Mouse (Mus musculus) CD4-positive naive resting alpha-beta T cell, adult 76 days (primary cell): ENCODE measurements around the gene Qrich1. TPM values are rescaled to one million over a fixed set of nuclear protein-coding genes. Genes with fewer than 3 reads are reported as not detected.

Experiments
- total RNA-seq: library from RNA; stranded (reverse); gene quantifications from one replicate; pipeline ENCODE4 v1.2.4, GENCODE M21; 2023

The Qrich1 gene
- 248 TPM for total RNA-seq

DNA sequence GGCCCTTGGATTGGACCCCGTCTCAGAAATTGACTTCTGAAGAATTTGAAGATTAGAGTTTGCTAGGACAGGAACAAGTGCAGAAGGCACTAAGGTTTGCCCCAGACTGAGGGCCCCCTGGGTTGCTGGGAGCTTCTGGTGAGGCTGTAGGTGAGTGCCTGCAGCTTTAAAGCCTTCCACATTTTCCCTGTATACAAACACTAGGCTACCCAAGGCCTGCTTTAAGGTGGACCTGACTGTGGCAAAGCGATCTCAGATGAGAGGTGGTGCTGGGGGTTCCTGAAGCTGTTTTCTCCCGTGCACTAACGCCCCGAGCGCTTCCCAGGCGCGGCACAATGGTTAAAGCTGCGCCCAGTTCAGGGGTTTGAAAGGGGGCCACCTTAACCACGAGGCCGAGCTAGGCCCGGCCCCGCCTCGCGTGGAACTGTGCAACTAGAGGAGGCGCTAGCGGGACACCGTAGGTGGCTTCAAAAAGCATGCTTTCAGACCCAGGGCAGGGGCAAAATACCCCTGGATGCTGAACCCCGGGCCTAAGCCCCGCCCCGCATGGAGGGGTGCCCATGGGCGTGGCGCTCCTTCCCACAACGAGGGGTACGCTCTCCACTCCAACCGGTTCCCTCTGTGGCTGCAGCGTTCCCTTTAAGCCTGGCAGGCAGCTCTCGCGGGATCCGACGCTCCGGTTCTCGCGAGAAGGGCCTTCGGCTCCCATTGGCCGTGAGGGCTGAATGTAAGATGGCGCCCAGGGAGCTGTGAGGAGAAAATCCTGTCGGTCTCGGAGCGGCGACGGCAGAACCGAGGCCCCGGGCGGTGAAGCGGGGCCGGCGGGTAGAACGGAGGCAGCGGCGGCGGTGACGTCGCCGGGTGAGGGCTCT lies at the start of gene Qrich1:
TSS of gene Qrich1 (plus strand) at position 427 of the 872 bp plus-strand sequence.

DNA sequence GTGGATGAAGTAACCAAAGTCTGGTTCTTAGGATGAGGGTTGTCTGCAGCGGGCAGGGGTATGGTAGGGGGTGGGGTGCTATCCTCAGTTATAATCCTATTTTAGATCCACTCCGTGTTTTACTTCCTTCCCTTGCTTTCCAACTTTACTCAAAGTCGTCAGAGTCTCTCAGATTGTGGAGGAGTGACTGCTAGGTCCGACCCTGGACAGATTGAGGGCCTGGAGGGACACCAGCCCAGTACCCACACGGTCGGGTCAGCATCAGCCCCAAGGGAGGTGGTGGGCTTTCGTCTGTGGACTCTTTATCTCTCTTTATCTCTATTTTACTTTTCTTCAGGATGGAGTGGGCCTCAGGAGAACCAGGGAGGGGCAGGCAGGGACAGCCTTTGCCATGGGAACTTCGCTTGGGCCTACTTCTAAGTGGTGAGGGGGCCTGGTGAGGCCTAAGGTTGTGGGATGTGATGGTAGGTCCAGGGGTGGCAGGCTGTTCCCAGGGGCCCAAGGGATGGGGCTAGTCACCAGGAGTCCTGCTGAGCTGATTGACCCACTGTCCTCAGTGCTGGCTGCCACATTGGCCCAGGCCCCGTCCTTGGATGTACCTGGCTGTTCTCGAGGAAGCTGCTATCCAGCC lies 36.8 kb upstream of the Qrich1 start, which contains the start of gene Lamb2:
TSS of gene Lamb2 (plus strand) at position 16 of the 631 bp plus-strand sequence.

DNA sequence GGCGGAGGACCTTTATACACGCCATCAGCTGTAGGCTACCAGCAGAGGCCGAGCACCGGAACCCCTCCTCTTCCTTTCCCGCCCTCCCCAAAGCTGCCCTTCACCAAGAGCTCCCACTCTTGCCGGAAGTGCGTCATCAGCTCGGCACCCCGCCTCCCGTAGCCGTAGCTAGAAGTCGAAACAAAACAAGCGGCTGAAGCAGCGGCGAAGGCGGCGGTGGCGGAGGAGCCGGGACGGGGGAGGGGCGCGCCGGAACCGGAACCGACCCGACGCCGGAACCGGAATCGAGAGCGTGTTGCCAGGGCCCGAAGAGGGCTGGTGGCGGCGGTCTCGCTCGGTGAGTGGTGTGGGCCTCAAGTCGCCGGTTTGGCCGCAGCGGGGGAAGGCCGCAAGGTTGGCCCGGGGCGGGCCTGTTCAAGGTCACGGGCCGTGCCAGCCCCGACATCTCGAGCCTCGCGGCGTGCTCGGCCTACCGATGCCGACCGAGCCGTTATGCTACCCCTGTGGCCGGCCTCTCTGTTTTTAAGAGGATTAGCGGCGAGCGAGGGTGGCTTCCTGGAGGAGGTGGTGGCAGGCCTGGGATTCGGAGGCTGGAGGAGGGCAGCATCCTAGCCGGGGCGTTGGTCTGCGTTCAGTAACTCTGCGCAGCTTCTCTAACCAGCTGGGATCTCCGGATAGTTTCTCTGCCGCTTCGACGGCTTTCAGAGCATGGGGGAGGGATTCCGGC lies 25.9 kb upstream of the Qrich1 start, which contains the start of gene Usp19:
TSS of gene Usp19 (plus strand) at position 44 of the 727 bp plus-strand sequence.

DNA sequence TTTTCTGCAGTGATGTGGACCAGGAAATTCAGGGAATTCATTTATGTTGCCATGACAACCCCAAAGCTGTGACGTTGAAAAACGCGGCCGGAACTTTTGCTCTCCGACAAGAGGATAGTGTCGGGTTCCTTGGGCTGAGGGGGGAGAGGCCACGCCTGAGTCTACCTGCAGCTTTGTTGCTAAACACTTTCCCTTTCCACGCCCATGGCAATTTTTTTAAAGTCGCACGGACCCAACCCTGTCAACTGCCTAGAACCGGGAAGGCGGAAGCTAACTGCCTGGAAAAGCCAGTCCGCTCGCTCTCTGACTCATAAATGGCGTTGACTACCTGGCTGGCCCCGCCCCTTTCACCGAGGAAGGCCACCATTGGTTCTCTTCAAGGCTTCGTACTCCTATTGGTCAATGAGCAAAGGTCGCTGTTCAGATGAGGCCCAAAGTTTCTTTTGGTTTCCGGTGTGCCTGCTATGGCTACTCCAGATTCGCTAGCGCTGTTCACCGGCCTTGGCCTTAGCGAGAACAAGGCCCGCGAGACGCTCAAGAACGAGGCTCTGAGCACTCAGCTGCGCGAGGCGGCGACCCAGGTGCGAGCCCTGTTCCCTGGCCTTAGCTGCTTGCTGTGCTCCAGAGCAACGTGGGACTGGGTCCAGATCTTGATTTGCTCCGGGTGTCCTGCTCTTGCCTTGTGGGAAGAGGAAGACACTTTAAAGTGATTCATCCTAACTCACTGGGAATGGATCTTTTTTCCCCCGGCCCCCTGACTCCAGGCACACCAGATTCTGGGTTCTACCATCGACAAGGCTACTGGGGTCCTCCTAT lies 8.8 kb upstream of the Qrich1 start, which contains the start of gene Qars:
TSS of gene Qars (plus strand) at position 88 of the 816 bp plus-strand sequence.

DNA sequence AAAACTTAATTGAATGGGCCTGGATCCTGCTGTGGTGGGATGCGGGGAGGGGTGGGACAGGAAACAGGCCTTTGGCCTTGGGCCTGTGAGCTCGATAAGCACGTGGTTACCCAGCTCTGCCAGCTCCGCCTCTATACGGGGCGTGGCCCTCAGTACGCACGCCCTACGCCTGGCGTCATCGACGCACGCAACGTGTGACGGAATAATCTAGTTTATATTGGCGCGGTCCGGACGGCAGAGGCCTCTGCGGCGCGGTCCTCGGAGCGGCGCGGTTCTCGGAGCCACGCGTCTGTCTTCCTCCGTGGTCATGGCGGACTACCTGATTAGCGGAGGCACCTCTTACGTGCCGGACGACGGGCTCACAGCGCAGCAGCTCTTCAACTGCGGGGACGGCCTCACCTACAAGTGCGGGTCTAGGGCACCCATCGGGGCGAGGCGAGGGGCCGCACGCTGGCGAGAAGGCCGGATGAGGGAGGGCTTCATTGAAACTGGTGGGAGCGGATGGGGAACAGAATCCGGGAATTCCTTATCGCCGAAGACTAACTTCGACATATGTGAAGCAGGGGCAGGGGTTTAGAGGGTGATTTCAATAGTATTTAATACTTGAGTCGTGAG lies 43.7 kb downstream of the Qrich1 start, which contains the start of gene Impdh2:
TSS of gene Impdh2 (plus strand) at position 60 of the 615 bp plus-strand sequence.

DNA sequence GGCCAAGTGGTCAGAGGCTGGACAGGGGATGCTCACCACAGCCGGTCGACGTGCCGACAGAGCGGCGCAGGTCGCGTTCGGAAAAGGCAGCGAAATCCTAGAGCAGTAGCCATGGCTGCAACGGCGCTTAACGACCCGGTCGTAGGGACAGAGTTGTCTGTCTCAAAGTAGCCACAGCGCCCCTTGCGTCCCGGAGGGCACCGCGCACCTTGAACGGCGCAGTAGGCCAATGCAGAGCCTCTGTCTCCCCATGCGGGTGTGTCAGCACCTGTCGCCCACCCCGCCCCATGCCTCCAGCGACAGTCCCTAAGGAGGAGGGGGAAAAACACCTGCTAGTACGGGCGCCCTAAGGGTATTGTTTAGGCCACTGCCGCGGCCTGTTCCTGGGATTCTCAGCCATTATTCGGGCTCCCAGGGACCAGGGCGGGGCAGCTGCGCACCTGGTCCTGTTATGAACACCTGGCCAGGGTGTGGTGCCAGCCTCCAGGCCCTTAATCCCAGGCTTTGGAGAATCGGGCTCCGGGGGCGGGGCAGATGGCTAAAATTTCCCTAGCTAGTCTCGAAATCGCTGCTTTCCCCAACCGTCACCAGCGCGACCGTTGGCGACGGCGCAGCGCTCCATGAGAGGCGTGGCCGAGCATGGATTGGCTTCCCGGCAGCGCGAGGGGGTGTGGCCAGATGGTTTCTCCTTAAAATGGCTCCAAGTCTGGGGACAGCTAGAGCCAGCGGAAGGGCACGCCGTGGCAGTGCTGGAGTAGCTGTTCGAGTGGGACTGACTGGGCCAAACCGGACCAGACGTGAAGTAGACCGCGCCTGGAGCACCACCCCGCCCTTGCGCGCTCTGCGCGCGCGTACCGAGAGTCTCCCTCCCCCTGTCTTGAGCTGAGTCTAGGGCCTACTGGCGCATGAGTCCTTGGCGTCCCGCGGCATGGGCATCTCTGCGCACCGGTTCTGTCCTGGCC lies 50.5 kb downstream of the Qrich1 start, which contains the start of gene Ndufaf3:
TSS of gene Ndufaf3 (minus strand) at position 620 of the 962 bp plus-strand sequence.

DNA sequence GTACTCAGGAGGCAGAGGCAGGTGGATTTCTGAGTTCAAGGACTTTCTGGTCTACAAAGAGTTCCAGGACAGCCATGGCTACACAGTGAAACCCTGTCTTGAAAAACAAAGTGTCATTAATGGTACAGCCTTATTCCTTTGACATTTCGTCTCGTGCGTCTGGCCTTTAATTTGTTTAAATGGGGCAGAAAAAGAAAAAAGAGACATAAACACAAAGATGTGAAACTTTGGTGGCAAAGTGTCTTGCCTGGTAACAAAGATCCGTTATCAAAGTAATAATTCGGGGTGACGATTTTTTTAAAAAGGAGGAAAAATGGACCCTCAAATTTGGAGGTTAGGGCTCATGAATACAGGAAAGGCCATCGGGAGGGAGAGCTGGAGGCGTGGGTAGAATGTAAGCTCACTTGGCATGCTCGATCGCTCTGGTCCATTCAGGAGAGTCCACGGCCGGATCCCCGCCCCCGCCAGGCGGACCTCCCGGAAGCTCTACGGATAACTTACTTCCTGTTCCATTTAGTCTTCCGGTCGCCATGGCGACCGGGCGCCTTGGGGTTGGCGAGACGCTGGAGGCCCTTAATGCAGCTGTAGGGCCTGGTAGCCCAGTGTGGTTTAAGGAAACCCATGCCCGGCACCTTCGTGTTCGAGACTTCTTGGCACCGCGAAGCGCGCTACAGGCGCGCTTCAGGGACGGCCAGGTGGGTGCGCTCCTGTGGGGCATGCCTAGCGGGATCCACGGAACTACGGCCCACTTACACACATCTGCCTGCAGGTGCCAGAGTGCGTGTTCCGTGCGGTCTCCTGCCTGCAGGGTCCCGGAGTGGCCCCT lies 53.0 kb downstream of the Qrich1 start, which contains the start of gene Dalrd3:
TSS of gene Dalrd3 (plus strand) at position 506 of the 826 bp plus-strand sequence.

DNA sequence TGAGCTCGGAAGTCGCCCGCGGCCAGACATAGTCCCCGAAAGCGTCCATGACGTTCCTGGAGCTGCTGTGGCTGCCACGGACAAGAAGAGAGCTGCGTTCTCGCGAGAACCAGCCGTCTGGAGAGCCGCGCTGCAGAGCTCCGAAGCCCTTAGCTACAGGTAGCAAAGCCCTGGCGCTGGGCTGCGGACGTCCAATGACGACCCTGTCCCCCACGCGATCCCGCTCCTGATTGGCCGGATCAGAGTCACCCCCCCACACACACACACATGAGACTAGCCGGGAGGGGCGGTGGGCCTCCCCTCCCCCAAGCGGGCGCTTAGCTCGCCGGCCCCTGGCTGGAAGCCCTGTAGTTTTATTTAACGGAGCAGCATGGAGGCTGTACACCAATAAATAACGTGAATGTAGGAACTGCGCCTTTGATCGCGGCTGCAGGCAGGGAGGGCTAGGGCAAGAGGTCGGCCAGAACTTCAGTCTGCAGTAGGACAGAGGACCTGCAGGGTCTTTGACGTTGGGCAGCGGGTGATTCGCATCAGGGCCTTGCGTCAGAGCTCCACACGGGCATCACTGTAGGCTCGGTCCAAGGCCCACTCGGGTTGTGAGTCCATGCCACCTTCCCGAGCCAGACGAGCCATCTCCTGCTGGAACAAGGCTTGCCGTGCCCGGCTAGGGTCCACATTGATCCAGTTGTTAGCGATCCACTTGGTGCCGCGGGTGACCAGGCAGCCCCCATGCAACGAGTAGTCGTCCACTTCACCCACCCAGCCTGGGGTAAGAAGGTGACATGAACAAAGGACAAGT lies 62.1 kb downstream of the Qrich1 start, which contains the start of gene Wdr6:
TSS of gene Wdr6 (minus strand) at position 195 of the 799 bp plus-strand sequence.

DNA sequence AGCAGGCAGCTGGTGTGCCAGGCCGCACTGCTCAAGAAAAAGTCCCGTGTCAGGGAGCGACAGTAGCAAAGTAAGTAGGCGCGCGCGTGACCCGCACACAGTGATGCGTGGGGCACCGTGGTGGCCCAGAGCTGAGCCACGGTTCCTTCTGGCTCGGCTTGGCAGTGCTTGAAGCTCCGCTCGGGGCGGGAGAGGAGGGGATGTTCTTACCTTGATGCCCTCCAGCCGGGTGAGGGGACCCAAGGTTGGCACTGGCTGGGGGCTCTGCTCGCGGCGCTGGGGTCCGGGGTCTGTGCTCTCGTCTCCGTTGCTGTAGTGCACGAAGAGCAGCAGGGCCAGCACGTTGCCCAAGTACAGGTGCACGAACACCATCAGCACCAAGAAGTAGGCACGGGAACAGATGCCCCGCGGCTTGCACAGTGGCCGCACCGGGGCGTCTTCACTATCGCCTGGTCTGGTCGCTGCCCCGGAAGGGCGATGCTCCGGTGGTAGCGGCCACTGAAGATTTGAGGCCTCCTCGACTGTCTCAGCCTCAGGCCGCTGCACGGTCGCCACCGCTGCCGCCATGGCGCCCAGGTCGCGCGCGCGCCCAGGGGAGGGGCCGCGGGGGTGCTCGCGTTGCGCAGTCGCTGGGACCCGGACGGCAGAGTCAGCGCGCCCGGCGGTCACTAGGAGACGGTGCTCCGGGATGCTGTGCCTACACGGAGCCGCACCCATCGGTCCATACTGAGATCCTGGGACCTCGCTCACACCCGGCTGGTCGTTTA lies 80.6 kb downstream of the Qrich1 start, which contains the start of gene P4htm:
TSS of gene P4htm (minus strand) at position 670 of the 767 bp plus-strand sequence.

Other genes starting within 250 kb of the Qrich1 start
- 2.4 TPM for gene Nicn1, start 226.4 kb upstream of the Qrich1 start, total RNA-seq
- 1.4 TPM for gene Amt, start 220.0 kb upstream of the Qrich1 start, total RNA-seq
- 371 TPM for gene Rhoa, start 210.7 kb upstream of the Qrich1 start, total RNA-seq
- gene Tcta, start 210.6 kb upstream of the Qrich1 start, total RNA-seq = 7.6 TPM
- 164 TPM for gene Gpx1, start 177.9 kb upstream of the Qrich1 start, total RNA-seq
- gene Usp4, start 169.0 kb upstream of the Qrich1 start, total RNA-seq = 142 TPM
- gene 1700102P08Rik, start 124.0 kb upstream of the Qrich1 start, total RNA-seq = 4.2 TPM
- gene Ccdc36, start 88.3 kb upstream of the Qrich1 start, total RNA-seq = not detected
- not detected for gene BC048562, start 80.3 kb upstream of the Qrich1 start, total RNA-seq
- 24.7 TPM for gene Ccdc71, start 56.3 kb upstream of the Qrich1 start, total RNA-seq
- 5.7 TPM for gene Klhdc8b, start 55.2 kb upstream of the Qrich1 start, total RNA-seq
- gene Lamb2, start 37.1 kb upstream of the Qrich1 start, total RNA-seq = 0.59 TPM
- gene Usp19, start 26.2 kb upstream of the Qrich1 start, total RNA-seq = 325 TPM
- gene Qars, start 9.1 kb upstream of the Qrich1 start, total RNA-seq = 200 TPM
- 155 TPM for gene Impdh2, start 43.5 kb downstream of the Qrich1 start, total RNA-seq
- gene Ndufaf3, start 50.6 kb downstream of the Qrich1 start, total RNA-seq = 24.1 TPM
- 51.5 TPM for gene Dalrd3, start 53.1 kb downstream of the Qrich1 start, total RNA-seq
- gene Wdr6, start 61.9 kb downstream of the Qrich1 start, total RNA-seq = 26.5 TPM
- 11.1 TPM for gene P4htm, start 80.9 kb downstream of the Qrich1 start, total RNA-seq
- gene Arih2, start 132.6 kb downstream of the Qrich1 start, total RNA-seq = 191 TPM
- gene Slc25a20, start 145.3 kb downstream of the Qrich1 start, total RNA-seq = 19.5 TPM
- 9.5 TPM for gene Prkar2a, start 172.5 kb downstream of the Qrich1 start, total RNA-seq